In the genomic region with DNA sequence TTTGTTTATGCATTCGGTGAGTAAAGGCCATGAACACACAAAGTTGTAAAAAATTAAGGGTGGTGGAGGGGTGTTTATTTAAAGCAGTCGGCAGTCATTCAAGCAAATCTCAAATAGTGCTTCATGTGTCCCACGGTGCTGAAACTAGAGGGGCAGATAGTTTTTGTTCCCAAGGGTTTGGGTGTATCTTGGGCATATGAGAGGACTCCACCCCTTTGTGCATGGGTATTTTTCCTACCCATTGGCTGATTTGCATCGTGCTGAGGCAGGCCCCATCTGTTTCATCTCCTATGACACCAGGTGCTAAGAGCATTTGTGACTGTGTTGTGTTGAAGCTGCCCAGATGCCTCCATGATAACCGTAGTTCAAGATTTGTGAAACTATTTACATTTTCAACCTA, we compare ENCODE assay signal across 23 mouse cellular contexts. TPM values are rescaled to one million over a fixed set of nuclear protein-coding genes. Genes with fewer than 3 reads are reported as not detected.
"Had no signal": no experiment of that assay in that cellular context is flagged by ENCODE, and none has a peak within 500 bp of the region (broad histone marks: within the 10 kb centered on the region; RNA-seq: fewer than 3 reads in every experiment).

No protein-coding gene starts in this region.

- H3K9me3 ChIP-seq: kidney, embryonic 15.5 days; liver, embryonic 13.5 days had no signal

- DNase-seq: kidney, adult 8-10 months; kidney, postnatal 10 days; kidney, postnatal 36 days; liver, embryonic 13.5 days; lung, adult 2 months; lung, postnatal 14 days; lung, postnatal 4 days; midbrain, embryonic 14.5 days; thymus, adult 18-20 months; thymus, postnatal 36 days had no signal

- H3K36me3 ChIP-seq: kidney, embryonic 15.5 days; liver, embryonic 13.5 days had no signal

- H3K27ac ChIP-seq: kidney, embryonic 15.5 days; left cerebral cortex, adult 2 months; liver, embryonic 13.5 days had no signal

- H3K4me3 ChIP-seq: kidney, embryonic 15.5 days; liver, embryonic 13.5 days had no signal

RNA-seq across cellular contexts. Expression of a gene that starts 1.3 kb away (rescaled TPM):
- total RNA-seq: megakaryocyte-erythroid progenitor cell, adult 5-6 weeks had no signal
- polyA plus RNA-seq: kidney, embryonic 15.5 days; limb, embryonic 11.5 days; limb, embryonic 14.5 days; liver, adult 2 months; liver, embryonic 13.5 days; liver, embryonic 16.5 days; lung, adult 2 months; lung, embryonic 16.5 days; small intestine, adult 2 months; spleen, adult 2 months; stomach, embryonic 16.5 days; testis, adult 2 months; urinary bladder, adult 2 months had no signal
